Mouse (Mus musculus): ENCODE results near the gene Morc3.

Morc3 gene

GRCm38 (mm10) chr16:93884722-93885113 is 52.8 kb downstream of the Morc3 start:
- DNase-seq, result no peak

GRCm38 (mm10) chr16:93888481-93888880 is 56.6 kb downstream of the Morc3 start:
- no peak for DNase-seq

- no peak for DNase-seq
Measured at GRCm38 (mm10) chr16:93890948-93891604, 59.2 kb downstream of the Morc3 start.

GRCm38 (mm10) chr16:93893285-93893684 is 61.4 kb downstream of the Morc3 start:
- no peak for DNase-seq

- DNase-seq, result no peak
Measured at GRCm38 (mm10) chr16:93903027-93903426, 71.1 kb downstream of the Morc3 start.

- peak; percentile 22 to 47 for DNase-seq
Measured at GRCm38 (mm10) chr16:93906156-93907014, 74.5 kb downstream of the Morc3 start.

GRCm38 (mm10) chr16:93907761-93908160 is 75.8 kb downstream of the Morc3 start:
- peak; percentile 53 to 75 for DNase-seq

- peak in 1 of 2 experiments; percentile 55 for DNase-seq
Measured at GRCm38 (mm10) chr16:93908196-93908595, 76.3 kb downstream of the Morc3 start.

GRCm38 (mm10) chr16:93909936-93910335 is 78.0 kb downstream of the Morc3 start:
- no peak for DNase-seq

- DNase-seq, result no peak
Measured at GRCm38 (mm10) chr16:93910735-93911665, 79.1 kb downstream of the Morc3 start.

GRCm38 (mm10) chr16:93912158-93912557 is 80.2 kb downstream of the Morc3 start:
- DNase-seq, result no peak

- no peak for DNase-seq
Measured at GRCm38 (mm10) chr16:93912808-93913207, 80.9 kb downstream of the Morc3 start.

- DNase-seq, result no peak
Measured at GRCm38 (mm10) chr16:93913881-93914576, 82.1 kb downstream of the Morc3 start.

- DNase-seq, result peak in 1 of 2 experiments; percentile 16
Measured at GRCm38 (mm10) chr16:93915338-93915849, 83.5 kb downstream of the Morc3 start.

- DNase-seq, result peak; percentile 36 to 60
Measured at GRCm38 (mm10) chr16:93917712-93918678, 86.1 kb downstream of the Morc3 start.

- DNase-seq, result no peak
Measured at GRCm38 (mm10) chr16:93918679-93919060, 86.7 kb downstream of the Morc3 start.

GRCm38 (mm10) chr16:93919189-93919588 is 87.3 kb downstream of the Morc3 start:
- no peak for DNase-seq

- no peak for DNase-seq
Measured at GRCm38 (mm10) chr16:93920673-93921072, 88.8 kb downstream of the Morc3 start.

GRCm38 (mm10) chr16:93922835-93923389 is 91.0 kb downstream of the Morc3 start:
- DNase-seq, result no peak

- no peak for DNase-seq
Measured at GRCm38 (mm10) chr16:93923788-93924187, 91.9 kb downstream of the Morc3 start.
